Mouse (Mus musculus): ENCODE data around the gene Car2.
A peak's percentile ranks its signal among the peaks of the same experiment; 100 is the strongest.

Gene Car2

DNA sequence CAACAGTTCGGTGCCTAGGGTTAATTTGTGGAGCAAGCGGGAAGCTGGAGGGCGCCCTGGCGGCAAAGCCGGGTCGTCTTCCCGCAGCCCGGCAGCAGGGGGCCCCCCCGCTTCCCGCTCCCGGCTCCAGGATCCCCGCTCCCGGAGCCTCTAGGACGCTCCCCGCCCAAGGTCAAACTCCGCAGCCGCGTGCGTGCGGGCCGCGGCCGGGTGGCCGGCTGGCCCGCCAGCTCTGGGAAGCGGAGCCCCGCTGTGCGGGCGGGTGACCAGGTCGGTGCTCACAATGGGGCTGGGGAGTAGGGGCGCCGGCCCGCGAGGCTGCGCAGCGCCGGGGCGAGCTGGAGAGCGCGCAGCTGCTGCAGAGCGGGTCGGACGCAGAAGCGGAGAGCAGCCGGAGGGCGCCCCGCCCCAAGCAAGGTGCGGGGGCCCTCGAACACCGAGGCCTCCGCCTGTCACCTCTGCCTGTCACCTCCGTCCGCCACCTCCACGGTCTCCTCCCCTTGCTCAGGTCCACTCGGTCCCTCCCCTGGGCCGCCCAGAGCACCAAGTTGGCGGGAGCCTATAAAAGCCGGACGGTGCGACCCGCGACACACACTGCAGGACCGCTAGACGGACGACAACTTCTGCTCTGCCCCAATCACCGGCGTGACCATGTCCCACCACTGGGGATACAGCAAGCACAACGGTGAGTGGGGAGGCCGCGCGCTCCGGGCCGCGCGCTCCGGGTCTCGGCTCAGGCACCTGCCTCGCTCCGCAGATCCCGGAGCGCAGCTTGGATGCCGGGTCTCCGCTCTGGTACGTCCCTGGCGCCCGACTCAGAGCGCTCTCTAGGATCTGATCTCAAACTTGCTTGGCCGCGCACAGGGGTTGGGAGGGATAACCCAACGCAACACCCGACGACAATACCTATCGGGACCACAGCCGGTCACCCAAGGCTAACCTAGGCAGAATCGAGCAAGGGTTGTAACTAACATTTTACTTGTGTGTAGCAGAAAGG is at the start of gene Car2:
Gene Car2, plus strand, starts transcription at position 172 of the 997 bp plus-strand sequence.
- peak; percentile 30 to 59 for DNase-seq (ENCODE audit: low spot score in 2 of 2)

DNA sequence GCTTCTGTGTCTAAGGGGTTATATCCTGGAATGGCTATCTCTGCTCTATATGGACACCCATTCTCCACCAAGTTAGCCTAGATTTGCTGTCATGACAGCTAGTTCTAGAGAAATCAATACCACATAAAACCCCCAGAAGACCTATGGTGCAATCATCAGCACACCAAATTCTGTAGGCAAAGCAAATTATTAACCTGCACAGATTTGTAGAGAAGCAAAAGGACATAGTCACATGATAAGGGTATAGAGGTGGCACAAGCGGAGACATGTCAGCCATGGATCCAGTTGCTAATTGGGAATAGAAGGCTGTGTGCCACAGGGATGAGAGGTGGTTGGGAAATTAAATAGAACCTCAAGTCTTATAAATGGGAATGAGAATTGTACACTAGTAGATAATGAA is 47.1 kb upstream of the Car2 start:
- no peak for DNase-seq (ENCODE audit: low spot score in 2 of 2)

DNA sequence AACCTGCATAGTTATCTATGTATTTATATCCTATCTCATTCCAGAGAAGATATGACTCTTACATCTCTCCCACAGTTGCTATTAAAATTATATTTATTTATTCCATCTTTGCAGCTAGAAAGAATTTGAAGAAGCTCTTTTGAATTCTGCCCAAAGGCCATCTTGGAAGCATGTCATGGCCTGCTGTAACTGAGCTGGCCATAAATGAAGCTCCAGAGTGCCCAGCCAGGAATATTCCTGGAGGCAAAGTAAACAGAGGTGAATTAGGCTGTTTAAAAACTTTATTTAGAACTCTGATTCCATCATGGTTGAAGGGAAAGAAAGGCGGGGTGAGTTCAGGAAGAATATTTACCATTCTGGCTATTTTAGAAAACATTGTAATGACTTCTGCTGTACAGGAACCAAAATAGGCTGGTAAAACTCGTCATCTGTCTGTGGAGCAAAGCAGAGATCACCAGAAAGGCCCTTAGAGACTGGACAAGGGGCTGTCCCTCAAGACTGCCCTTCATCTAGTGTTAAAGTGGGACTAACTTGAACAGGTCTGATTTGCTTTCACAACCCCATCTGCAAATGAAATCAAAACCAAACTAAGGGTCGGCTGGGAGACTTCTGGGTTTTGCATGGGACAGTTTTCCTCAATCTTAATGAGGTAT is 46.5 kb upstream of the Car2 start:
- DNase-seq (ENCODE audit: low spot score in 2 of 2), result no peak

DNA sequence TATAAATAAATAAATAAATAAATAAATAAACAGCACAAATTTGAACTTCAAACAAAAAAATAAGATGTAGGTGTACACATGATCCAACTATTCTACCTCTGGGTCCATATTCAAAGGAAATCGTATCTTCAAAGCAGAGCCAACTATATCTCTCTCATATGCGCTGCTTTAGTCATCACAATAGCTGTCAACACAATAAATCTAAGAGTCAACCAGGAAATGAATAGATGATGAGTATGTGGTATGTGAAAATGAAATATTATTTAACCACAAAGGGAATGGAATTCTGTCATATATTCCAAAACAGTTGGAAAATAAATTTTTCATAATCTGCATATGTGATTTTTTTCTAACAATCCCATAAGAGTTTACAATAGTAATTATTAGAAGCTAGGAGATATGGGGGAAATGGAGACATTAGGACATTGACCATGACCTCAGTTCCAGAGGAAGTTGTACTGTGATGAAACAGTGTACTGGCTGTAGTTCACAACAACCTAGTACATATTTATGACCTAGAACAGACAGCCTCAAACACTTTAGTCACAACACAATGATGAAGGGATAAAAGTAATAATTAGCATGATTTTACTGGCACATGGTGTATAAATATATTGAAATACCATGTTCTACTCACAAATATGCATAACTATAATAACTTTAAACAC is 37.4 kb upstream of the Car2 start:
- no peak for DNase-seq (ENCODE audit: low spot score in 2 of 2)

DNA sequence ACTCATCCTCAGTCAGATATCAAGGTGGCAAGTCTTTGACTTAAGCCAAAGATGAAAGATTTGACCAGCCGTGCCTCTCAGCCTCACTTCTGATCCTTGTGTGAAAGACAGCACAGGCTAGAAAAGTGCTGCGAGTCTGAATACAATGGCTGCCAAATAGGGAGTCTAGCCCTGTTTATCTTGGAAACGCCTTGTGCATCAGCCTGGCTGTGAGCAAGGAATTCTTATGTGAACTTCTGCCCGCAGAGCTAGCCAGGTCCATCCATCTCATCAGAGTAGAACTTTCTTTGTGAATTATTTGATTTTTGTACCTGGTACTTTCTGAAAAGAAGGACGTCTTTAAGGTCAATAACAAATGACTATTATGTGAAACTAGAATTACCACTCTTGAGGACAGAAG is 32.1 kb upstream of the Car2 start:
- DNase-seq (ENCODE audit: low spot score in 2 of 2), result no peak

DNA sequence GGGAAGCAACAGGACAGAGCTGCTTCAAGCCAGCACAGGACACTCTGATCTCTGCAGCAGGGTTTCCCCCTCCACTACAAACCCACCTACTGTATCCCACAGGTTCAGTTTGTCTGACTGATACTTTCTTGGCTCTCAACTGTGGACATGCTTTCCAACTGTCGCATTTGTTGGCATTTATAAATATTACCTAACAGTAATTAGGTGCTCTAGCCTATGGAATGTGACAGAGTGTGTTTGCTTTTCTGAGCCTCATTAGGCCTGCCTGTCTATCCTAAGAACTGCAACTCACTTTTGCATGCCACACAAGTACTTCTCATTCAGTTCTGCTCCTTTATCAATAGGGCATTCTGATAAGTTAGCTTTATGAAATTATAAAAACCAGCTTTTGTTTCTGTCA is 31.6 kb upstream of the Car2 start:
- no peak for DNase-seq (ENCODE audit: low spot score in 2 of 2)

DNA sequence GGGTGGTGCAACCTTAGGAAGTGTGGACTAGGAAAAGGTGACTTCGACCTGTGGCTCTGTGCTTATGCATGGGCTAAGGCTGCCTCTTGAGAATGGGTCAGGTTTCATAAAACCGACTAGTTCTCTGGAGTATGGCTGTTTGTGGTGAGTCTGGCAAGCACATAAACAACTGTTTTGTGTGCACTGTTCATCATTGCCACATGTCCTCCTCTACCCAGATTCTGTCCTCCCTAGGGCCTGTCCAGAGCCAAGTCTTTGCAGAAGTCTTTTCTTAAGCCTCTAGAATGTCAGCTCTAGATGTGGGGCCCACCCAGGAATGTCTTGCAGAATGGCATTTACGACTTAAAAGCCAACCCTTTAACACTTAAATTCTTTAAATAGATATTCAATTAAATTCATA is 28.2 kb upstream of the Car2 start:
- DNase-seq (ENCODE audit: low spot score in 2 of 2), result no peak

DNA sequence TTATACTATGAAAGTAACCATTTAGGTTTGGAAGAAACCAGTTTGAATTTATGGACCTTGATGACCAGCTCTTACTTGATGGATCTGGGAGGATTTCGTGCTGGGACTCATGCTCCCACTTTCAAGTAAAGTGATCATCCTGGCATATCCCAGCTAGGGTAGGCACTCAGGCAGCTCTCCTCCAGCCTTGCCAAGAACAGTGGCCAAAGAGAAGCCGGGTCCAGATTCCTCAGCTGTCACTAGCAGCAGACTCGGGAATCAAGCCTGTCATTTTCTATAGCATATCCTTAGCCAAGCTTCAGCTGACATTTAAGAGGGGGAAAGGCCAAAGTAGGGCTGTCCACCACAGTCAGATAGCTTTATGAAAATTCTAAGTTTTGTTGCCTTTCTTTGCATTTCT is 25.8 kb upstream of the Car2 start:
- no peak for DNase-seq (ENCODE audit: low spot score in 2 of 2)

DNA sequence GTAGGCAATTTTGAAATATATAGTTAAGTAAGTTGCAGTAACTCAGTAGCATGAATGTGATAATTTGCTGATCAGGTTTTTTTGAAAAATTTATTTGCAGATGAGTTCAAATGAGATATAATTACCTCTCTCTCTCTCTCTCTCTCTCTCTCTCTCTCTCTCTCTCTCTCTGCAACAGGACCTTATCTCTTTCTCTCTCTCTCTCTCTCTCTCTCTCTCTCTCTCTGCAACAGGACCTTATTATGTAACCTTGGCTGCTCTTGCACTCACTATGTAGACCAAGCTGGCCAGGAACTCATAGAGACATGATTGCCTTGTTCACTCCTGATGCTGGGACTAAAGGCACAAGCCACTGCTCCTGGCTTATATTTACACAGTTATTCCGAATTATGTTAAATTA is 24.9 kb upstream of the Car2 start:
- no peak for DNase-seq (ENCODE audit: low spot score in 2 of 2)

DNA sequence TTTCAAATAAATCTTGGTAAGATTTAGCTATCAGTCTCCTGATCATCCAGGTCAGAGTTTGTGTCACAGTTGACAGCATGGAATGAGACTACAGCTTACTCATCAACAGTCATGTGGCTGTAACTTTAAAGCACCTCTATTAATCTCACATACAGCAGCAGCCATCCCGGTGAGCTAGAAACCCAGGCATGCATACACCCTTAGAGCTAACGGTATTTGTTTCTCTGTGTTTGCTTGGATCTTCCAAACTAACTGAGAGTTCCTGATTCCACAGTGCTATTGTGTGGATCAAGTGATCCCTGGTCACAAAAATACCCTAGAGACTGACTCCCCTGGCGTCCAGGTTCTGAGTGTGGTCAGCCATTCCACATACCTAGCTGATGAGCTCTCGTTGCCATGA is 24.3 kb upstream of the Car2 start:
- DNase-seq (ENCODE audit: low spot score in 2 of 2), result no peak

DNA sequence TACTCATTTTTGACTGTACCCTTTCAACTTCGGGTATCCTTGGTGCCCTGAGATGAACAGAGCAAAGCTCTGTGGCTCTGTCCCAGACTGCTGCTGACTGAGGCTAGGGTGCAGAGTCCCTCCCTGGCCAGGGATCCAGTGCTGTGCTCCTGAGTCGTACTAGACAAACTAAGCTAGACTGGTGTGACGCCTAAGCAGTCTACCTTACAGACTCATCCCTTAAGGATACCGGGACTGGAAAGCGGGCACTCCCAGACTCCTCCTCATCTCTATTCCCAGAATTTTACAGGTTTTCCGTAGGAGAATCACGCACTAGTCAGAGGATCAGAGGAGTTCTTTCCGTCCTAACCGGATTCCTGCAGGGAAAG is 23.4 kb upstream of the Car2 start:
- no peak for DNase-seq (ENCODE audit: low spot score in 2 of 2)

DNA sequence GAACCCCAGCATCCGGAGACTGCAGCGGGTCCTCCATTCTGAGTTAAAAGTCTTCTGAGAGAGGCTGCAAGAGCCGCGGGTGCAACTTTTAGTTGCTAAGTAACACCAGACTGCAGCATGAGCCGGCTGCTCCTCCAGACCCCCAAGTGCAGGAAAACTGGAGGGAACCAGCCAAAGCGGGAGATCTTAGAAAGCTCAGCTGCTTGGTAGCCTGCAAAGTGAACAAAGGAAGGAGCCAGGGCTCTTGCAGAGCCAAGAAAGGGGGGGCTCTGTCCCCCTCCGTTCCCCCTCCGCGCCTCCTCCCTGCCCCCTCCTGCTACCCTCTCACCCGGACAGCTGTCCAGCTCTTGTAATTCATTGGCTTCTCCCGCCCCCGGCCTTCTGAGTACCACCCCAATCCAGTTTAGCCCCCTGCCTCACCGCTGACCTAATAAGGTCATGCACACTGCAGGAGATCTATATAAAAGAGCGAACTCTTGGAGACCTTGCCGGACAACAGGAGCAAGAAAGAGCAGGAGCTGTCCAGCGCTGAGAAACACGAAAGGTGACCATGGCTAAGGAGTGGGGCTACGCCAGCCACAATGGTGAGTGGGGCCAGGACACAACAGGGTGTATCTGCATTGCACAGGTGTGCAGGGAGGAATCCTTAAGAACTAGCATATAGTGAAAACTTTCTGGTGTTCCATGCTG is 22.9 kb upstream of the Car2 start, which contains the start of gene Car3:
Gene Car3, plus strand, starts transcription at position 491 of the 690 bp plus-strand sequence.
- DNase-seq (ENCODE audit: low spot score in 2 of 2), result no peak

DNA sequence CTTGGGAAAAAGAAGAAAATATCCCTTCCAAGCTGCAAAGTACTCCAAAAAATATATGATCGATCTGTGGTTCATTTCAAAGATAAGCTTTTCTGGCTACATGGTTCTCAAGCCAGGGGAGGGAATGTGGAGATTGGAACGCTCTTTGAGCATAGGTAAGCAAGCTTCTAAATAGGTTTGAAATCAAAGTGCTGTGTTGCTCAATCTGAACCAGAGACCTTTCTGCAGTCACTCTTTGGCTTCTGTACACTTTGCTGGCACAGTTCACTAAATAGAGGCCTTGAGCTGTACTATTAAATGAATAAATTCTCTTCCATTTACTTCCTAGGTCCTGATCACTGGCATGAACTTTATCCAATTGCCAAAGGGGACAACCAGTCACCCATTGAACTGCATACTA is 22.2 kb upstream of the Car2 start:
- DNase-seq (ENCODE audit: low spot score in 2 of 2), result no peak

DNA sequence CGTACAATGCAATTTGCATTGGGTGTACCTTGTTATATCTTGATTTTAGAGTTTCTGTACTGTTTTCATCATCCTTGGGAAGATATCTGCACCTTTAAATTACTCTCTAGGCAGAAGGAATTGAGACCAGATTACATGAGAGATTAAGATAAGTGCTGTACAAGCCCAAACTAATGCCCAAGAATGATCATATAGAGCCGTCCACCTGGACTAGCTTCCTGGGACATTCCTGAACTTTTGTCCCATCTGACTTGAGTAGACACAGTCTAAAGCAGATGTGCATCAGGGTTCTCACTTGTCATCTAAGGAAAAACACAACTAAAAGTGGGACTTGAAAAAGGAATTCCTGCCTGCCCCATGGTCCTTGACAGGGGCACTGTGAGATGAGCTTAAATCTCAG is 20.1 kb upstream of the Car2 start:
- DNase-seq (ENCODE audit: low spot score in 2 of 2), result no peak

DNA sequence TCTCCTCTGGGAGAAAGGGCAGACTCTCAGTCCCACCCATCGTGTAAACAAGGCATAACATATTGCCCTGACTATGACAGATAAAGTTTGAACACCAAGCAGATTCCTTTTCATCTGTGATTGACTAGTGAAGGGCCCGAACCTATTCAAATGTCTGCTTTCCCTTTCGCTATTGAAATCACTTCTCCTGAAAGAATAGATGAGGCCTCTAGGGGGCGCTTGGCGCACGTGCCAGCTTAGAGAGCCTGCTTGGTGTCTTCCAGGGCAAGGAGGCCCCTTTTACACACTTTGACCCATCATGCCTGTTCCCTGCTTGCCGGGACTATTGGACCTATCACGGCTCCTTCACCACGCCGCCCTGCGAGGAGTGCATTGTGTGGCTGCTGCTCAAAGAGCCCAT is 16.3 kb upstream of the Car2 start:
- peak; percentile 63 to 81 for DNase-seq (ENCODE audit: low spot score in 2 of 2)

DNA sequence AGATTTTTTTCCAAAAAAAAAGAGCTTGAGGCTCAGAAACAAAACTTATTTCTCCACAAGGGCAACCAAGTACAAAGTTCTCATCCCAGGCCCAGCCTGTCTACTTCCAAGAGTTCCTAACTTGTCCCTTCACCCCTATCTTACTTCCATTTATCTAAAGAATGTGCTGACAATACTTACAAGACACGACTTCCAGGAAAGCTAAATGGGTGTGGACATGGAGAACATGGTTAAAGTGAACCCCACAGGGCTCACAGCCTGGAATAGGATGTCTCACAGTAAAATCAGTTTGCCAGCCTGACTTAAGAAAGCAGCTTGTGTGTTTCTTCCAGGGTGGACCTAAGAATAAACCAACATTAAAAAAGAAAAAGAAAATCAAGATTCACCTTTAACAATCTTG is 15.5 kb upstream of the Car2 start:
- no peak for DNase-seq (ENCODE audit: low spot score in 2 of 2)

DNA sequence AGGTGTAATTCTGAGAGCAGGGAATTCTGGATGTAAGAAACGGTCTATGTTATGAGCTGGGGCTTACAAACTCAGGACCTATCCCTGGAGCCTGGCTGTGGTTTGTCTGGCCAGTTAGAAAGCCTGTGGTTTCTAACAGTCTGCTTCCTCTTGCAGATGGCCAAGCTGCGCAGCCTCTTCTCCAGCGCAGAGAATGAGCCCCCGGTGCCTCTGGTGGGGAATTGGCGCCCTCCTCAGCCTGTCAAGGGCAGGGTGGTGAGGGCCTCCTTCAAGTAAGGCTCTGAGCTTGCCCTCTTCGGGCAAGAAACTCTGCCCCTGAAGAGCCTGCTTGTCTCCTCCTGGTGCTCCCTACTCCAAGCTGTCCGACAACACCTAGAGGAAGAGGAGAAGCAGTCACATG is 14.7 kb upstream of the Car2 start:
- DNase-seq (ENCODE audit: low spot score in 2 of 2), result peak; percentile 57 to 64

DNA sequence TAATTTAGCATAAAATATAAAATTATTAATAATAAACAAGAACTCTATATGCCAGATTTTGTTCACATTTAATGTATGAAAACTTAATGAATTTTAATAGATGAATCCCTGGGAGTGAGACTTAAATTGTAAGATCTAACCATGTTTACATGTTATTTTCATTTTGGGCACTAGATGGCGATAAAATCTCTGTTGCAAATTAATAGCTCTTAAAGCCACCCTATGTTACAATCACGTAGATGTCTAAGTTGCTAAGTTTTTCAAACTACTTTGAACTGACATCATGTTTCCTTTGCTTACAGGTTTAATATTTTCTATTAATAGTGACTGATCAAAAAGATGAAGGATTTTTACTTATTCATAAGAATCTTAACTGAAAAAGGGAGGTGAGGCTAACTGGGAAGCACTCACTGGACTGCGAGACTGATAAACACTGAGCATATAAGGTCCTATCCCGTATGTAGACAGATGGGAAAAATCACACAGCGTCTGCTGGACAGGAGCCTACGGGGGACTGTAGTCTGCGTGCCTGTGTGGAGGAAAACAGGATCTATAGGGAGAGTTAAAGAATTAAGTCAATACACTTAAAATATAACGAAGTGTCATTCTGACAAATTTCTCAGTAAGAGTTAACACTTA is 11.6 kb upstream of the Car2 start:
- peak in 1 of 2 experiments; percentile 65 for DNase-seq (ENCODE audit: low spot score in 2 of 2)

DNA sequence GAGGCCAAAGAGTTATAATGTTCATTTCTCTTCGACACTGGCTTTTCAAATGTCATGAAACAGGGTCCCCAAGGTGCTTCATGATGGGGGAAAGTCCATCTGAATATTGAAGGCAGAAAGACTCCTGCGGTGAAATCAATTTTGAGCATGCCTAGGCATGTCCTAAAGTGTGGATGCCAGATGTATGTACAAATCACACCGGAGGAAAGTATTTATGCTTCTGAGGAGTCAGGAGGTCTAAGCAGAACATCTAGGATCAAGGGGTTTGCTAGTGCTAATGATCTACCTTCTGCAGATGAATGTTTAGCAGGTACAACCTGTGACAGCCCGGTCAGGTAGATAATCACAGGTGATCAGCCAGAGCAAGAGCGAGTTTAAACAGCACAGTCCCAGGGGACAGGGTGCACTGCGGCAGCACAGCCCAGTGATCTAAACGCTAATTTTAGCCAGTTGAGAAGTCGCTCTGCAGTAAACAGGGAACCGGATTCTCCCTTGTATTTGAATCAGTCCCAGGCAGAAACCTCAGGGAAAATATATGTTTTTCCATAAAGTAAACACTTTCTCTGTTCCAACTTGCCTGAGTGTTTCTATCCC is 9.7 kb upstream of the Car2 start:
- no peak for DNase-seq (ENCODE audit: low spot score in 2 of 2)

DNA sequence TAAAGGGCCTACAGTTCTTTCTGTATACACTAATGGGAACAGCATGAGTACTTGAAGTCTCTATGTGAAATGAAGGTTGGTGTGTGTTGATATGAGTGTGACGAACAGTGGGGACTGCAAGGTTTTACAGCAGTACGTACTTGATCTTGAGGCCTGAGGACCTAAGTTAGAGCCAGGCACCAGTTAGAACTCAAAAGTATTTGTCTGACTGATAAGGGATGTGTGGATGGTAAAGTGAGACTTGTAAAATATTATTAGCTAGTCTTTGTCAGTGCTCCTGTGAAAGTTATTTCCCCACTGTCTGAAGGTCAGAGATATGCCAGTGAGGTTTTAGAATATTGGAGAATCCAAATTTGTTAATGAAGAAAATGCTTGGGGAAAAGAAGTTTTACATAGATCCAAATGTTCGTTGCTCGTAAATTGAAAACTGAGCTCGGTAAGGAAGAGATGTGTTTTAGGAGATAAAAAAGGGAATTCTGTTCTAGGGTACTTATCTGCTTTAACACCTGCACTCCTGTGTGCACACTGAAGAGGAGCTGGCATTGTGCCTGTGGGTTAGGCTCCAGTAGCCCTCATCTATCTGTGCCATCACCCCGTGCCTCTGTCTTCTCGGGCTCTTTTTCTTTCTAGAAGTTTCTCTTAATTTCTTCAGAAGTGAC is 8.7 kb upstream of the Car2 start:
- no peak for DNase-seq (ENCODE audit: low spot score in 2 of 2)
